Mouse (Mus musculus): Measurements from ENCODE around the gene Zfp941. TPM values are rescaled to one million over a fixed set of nuclear protein-coding genes. Genes with fewer than 3 reads are reported as not detected.

Zfp941 gene
- total and polyA plus RNA-seq, 3 experiments, result 0.34 TPM; not detected in 2

GRCm38 (mm10) chr7:140857550-140858505 is 35.9 kb upstream of the Zfp941 start, which contains the start of gene Bet1l:
Gene Bet1l, minus strand, starts transcription at chr7:140857577.
- Histone ChIP-seq H3K4me1 (ENCODE audit: control insufficient read depth in 1 of 2, insufficient read depth in 2 of 2) (peaks cover 22 to 35% of the 10 kb centered on the region in 2 experiments), H3K9ac (ENCODE audit: insufficient read depth, low read depth) (peak within 1 kb of the TSS; percentile 97), H3K4me2 (ENCODE audit: insufficient read depth, low read depth, poor library complexity, severe bottlenecking) (peak within 1 kb of the TSS; percentile 79), H3K9me3 (replicated peaks; ENCODE audit: low read length) (no peaks in the 10 kb centered on the region), H3K27ac (ENCODE audit: insufficient read depth, low read depth) (peak within 1 kb of the TSS; percentile 78), H3K27me3 (replicated peaks) (no peaks in the 10 kb centered on the region), H3K36me3 (replicated peaks in 1 of 2; ENCODE audit: control insufficient read depth in 1 of 2, insufficient read depth in 1 of 2, low read length in 1 of 2) (peaks cover 55 to 70% of the 10 kb centered on the region in 2 experiments), H3K79me2 (replicated peaks; ENCODE audit: control insufficient read depth, extremely low read depth, insufficient read depth, poor library complexity, severe bottlenecking) (peaks cover 35% of the 10 kb centered on the region), H3K4me3 (replicated peaks in 1 of 3; ENCODE audit: low read depth in 2 of 3, low read length in 2 of 3, poor library complexity in 1 of 3) (peak within 1 kb of the TSS; percentile 84 to 98 (median 92))
- no peak for DNase-seq (ENCODE audit: extremely low read depth)
- in situ Hi-C loops (cut with MboI; ENCODE audit: low pct_ligation_motif_present, low pct_unique_long_range_greater_than_20kb, low sequenced_read_pairs) (no loop called here), dilution Hi-C loops (cut with MboI; ENCODE audit: extremely low pct_ligation_motif_present, extremely low pct_unique_long_range_greater_than_20kb, low sequenced_read_pairs) (no loop called here)
- TF ChIP-seq SIN3A (IDR thresholded peaks at IDR 0.05; ENCODE audit: low read length) (peak; percentile 0), UBTF (IDR thresholded peaks at IDR 0.05; ENCODE audit: low read depth, low read length) (0 out of 2 replicates have a peak, but pooled peaks have one; percentile 44), E2F4 (IDR thresholded peaks at IDR 0.05; ENCODE audit: insufficient replicate concordance, low read depth, low read length) (no peak), TCF12 (IDR thresholded peaks at IDR 0.05; ENCODE audit: low read depth, low read length) (0 out of 2 replicates have a peak, but pooled peaks have one; percentile 1), IRF4 (IDR thresholded peaks at IDR 0.05; ENCODE audit: low read depth, low read length) (0 out of 2 replicates have a peak, but pooled peaks have one; percentile 8)

GRCm38 (mm10) chr7:140856785-140857549 is 35.0 kb upstream of the Zfp941 start, which contains the start of gene Ric8a:
Gene Ric8a, plus strand, starts transcription at chr7:140856957.
- Histone ChIP-seq H3K4me1 (ENCODE audit: control insufficient read depth in 1 of 2, insufficient read depth in 2 of 2) (peaks cover 22 to 35% of the 10 kb centered on the region in 2 experiments), H3K27ac (ENCODE audit: insufficient read depth, low read depth) (peak within 1 kb of the TSS; percentile 78), H3K4me2 (ENCODE audit: insufficient read depth, low read depth, poor library complexity, severe bottlenecking) (peak within 1 kb of the TSS; percentile 81), H3K4me3 (replicated peaks in 1 of 3; ENCODE audit: low read depth in 2 of 3, low read length in 2 of 3, poor library complexity in 1 of 3) (peak within 1 kb of the TSS; percentile 84 to 98 (median 92)), H3K36me3 (replicated peaks in 1 of 2; ENCODE audit: control insufficient read depth in 1 of 2, insufficient read depth in 1 of 2, low read length in 1 of 2) (peaks cover 55 to 70% of the 10 kb centered on the region in 2 experiments), H3K79me2 (replicated peaks; ENCODE audit: control insufficient read depth, extremely low read depth, insufficient read depth, poor library complexity, severe bottlenecking) (peaks cover 35% of the 10 kb centered on the region), H3K9ac (ENCODE audit: insufficient read depth, low read depth) (peak within 1 kb of the TSS; percentile 97), H3K9me3 (replicated peaks; ENCODE audit: low read length) (no peaks in the 10 kb centered on the region), H3K27me3 (replicated peaks) (no peaks in the 10 kb centered on the region)
- DNase-seq (ENCODE audit: extremely low read depth), result peak; percentile 79
- dilution Hi-C loops (cut with MboI; ENCODE audit: extremely low pct_ligation_motif_present, extremely low pct_unique_long_range_greater_than_20kb, low sequenced_read_pairs), result no loop called here
- in situ Hi-C loops (cut with MboI; ENCODE audit: low pct_ligation_motif_present, low pct_unique_long_range_greater_than_20kb, low sequenced_read_pairs), result no loop called here
- TF ChIP-seq CTCF (conservative IDR thresholded peaks at IDR 0.05 in 1 of 2, IDR thresholded peaks at IDR 0.05 in 1 of 2; ENCODE audit: low read depth in 2 of 2, low read length in 2 of 2) (no peak), POLR2A (IDR thresholded peaks at IDR 0.05; ENCODE audit: low read depth, low read length) (peak; percentile 91), IRF4 (IDR thresholded peaks at IDR 0.05; ENCODE audit: low read depth, low read length) (no peak), JUN (IDR thresholded peaks at IDR 0.05; ENCODE audit: insufficient read depth, low read depth, low read length) (no peak), GABPA (IDR thresholded peaks at IDR 0.05; ENCODE audit: insufficient replicate concordance, low read depth, low read length) (no peak), MEF2A (IDR thresholded peaks at IDR 0.05; ENCODE audit: borderline replicate concordance, low read depth, low read length) (peak; percentile 59; the same call in 1 of the 2 replicates), NELFE (IDR thresholded peaks at IDR 0.05; ENCODE audit: low read depth, low read length) (peak; percentile 79), RCOR1 (conservative IDR thresholded peaks at IDR 0.05; ENCODE audit: low read depth, low read length) (no peak), USF1 (IDR thresholded peaks at IDR 0.05; ENCODE audit: low read depth, low read length) (no peak), NRF1 (IDR thresholded peaks at IDR 0.05; ENCODE audit: low read depth, low read length) (no peak), TCF12 (IDR thresholded peaks at IDR 0.05; ENCODE audit: low read depth, low read length) (peak; percentile 73), POLR2AphosphoS2 (IDR thresholded peaks at IDR 0.05; ENCODE audit: low read depth, low read length) (no peak; the same call in 1 of the 2 replicates), MXI1 (IDR thresholded peaks at IDR 0.05; ENCODE audit: low read depth, low read length) (peak; percentile 56; the same call in 1 of the 2 replicates), ZKSCAN1 (IDR thresholded peaks at IDR 0.05; ENCODE audit: borderline replicate concordance, low read depth, low read length) (no peak), ZC3H11A (IDR thresholded peaks at IDR 0.05; ENCODE audit: low read depth, low read length) (no peak), BHLHE40 (IDR thresholded peaks at IDR 0.05; ENCODE audit: low read depth, low read length) (peak; percentile 27; the same call in 1 of the 2 replicates), E2F4 (IDR thresholded peaks at IDR 0.05; ENCODE audit: insufficient replicate concordance, low read depth, low read length) (no peak), ZMIZ1 (IDR thresholded peaks at IDR 0.05; ENCODE audit: low read depth, low read length) (peak; percentile 33; the same call in 1 of the 2 replicates), CHD2 (IDR thresholded peaks at IDR 0.05; ENCODE audit: low read length) (no peak), MAFK (IDR thresholded peaks at IDR 0.05; ENCODE audit: insufficient replicate concordance, low read length) (no peak), EP300 (IDR thresholded peaks at IDR 0.05; ENCODE audit: low read length) (no peak), TBP (conservative IDR thresholded peaks at IDR 0.05; ENCODE audit: low read depth, low read length) (peak; percentile 54; the same call in 1 of the 2 replicates), RAD21 (IDR thresholded peaks at IDR 0.05; ENCODE audit: low read depth, low read length) (no peak), USF2 (conservative IDR thresholded peaks at IDR 0.05; ENCODE audit: low read depth, low read length) (no peak), JUND (conservative IDR thresholded peaks at IDR 0.05; ENCODE audit: low read depth, low read length) (no peak)

All from CH12.LX (cell line).